Mouse (Mus musculus) layer of hippocampus, adult 2 months (tissue): Measurements from ENCODE around the gene Dennd6b. TPM values are rescaled to one million over a fixed set of nuclear protein-coding genes. Genes with fewer than 3 reads are reported as not detected.

ENCODE experiments used
- DNase-seq, 2 experiments: peaks; one replicate each; pipeline ENCODE4 v3.0.0; 2022; ENCODE audit warnings: low spot score in 2 of 2
- H3K27ac ChIP-seq: fragments of 200-600 bp; 2 replicates; pipeline ENCODE4 v1.8.1; 2022
- H3K4me3 ChIP-seq: fragments of 200-600 bp; 2 replicates; pipeline ENCODE4 v1.8.1; 2022; ENCODE audit warnings: mild to moderate bottlenecking
- CTCF ChIP-seq: fragments of 200-600 bp; conservative IDR thresholded peaks from 2 replicates; pipeline ENCODE4 v1.8.1; 2022; ENCODE audit warnings: antibody characterized with exemption, mild to moderate bottlenecking, moderate library complexity
- total RNA-seq, 2 experiments: library from RNA; stranded (reverse); gene quantifications; 2 replicates each; pipeline ENCODE4 v1.2.3; 2021

The Dennd6b gene
- total RNA-seq, 2 experiments from 2014 or later = 39.6 to 41.5 TPM

GRCm38 (mm10) chr15:89170102-89170501 is 26.2 kb downstream of the Dennd6b start:
- DNase-seq = no peak
- no peak overlapping the region for H3K4me3 ChIP-seq
- peak overlapping the region; percentile 85 for H3K27ac ChIP-seq
- no peak for TF ChIP-seq CTCF

GRCm38 (mm10) chr15:89169431-89169830 is 26.9 kb downstream of the Dennd6b start:
- Histone ChIP-seq H3K27ac (peak overlapping the region; percentile 85), H3K4me3 (peak overlapping the region; percentile 30; the same call in 1 of the 2 replicates)
- peak; percentile 82 to 86 for DNase-seq
- TF ChIP-seq CTCF = no peak

GRCm38 (mm10) chr15:89168922-89169321 is 27.4 kb downstream of the Dennd6b start:
- Histone ChIP-seq H3K4me3 (peak overlapping the region; percentile 30; the same call in 1 of the 2 replicates), H3K27ac (peak overlapping the region; percentile 85)
- TF ChIP-seq CTCF = no peak
- no peak for DNase-seq

- no peak for TF ChIP-seq CTCF
- Histone ChIP-seq H3K4me3 (no peak overlapping the region), H3K27ac (no peak overlapping the region)
- no peak for DNase-seq
Measured at GRCm38 (mm10) chr15:89165478-89165877, 30.8 kb downstream of the Dennd6b start.

- Histone ChIP-seq H3K4me3 (no peak overlapping the region), H3K27ac (no peak overlapping the region)
- TF ChIP-seq CTCF = no peak
- no peak for DNase-seq
Measured at GRCm38 (mm10) chr15:89161397-89161796, 34.9 kb downstream of the Dennd6b start.

GRCm38 (mm10) chr15:89158516-89158915 is 37.8 kb downstream of the Dennd6b start:
- Histone ChIP-seq H3K4me3 (no peak overlapping the region), H3K27ac (no peak overlapping the region)
- no peak for TF ChIP-seq CTCF
- DNase-seq = no peak

- H3K27ac ChIP-seq = no peak overlapping the region
- no peak overlapping the region for H3K4me3 ChIP-seq
- peak; percentile 81 for TF ChIP-seq CTCF
- peak; percentile 50 to 62 for DNase-seq
Measured at GRCm38 (mm10) chr15:89157954-89158353, 38.3 kb downstream of the Dennd6b start.

- no peak overlapping the region for H3K27ac ChIP-seq
- no peak for DNase-seq
- no peak for TF ChIP-seq CTCF
- H3K4me3 ChIP-seq = no peak overlapping the region
Measured at GRCm38 (mm10) chr15:89152312-89152711, 44.0 kb downstream of the Dennd6b start.

- no peak; the same call in 1 of the 2 replicates for TF ChIP-seq CTCF
- no peak for DNase-seq
- no peak overlapping the region; the same call in 1 of the 2 replicates for H3K27ac ChIP-seq
- H3K4me3 ChIP-seq = peak overlapping the region; percentile 81
Measured at GRCm38 (mm10) chr15:89150041-89150390, 46.3 kb downstream of the Dennd6b start.

- peak within 1 kb of the TSS; percentile 81 for H3K4me3 ChIP-seq
- no peak for DNase-seq
- TF ChIP-seq CTCF = no peak
- H3K27ac ChIP-seq = peak within 1 kb of the TSS; percentile 87
Measured at GRCm38 (mm10) chr15:89149271-89150040, 46.8 kb downstream of the Dennd6b start, which contains the start of gene Mapk11. Gene Mapk11 (minus strand): TSS chr15:89149628.

- Histone ChIP-seq H3K27ac (peak overlapping the region; percentile 87), H3K4me3 (peak overlapping the region; percentile 81)
- TF ChIP-seq CTCF = no peak
- no peak for DNase-seq
Measured at GRCm38 (mm10) chr15:89148496-89149270, 47.6 kb downstream of the Dennd6b start.

- no peak overlapping the region for H3K27ac ChIP-seq
- DNase-seq = no peak
- no peak for TF ChIP-seq CTCF
- H3K4me3 ChIP-seq = no peak overlapping the region; the same call in 1 of the 2 replicates
Measured at GRCm38 (mm10) chr15:89147895-89148294, 48.4 kb downstream of the Dennd6b start.

GRCm38 (mm10) chr15:89147456-89147855 is 48.8 kb downstream of the Dennd6b start:
- no peak overlapping the region for H3K27ac ChIP-seq
- TF ChIP-seq CTCF = no peak
- H3K4me3 ChIP-seq = peak overlapping the region; percentile 30; the same call in 1 of the 2 replicates
- DNase-seq = no peak
